Mouse (Mus musculus) MN1 (cell line): Measurements from ENCODE around the gene Ugt1a5.
"Not testable (repeated sequence)": the region's sequence is repeated elsewhere in the genome, so short reads cannot be mapped to it uniquely, and the experiment has no call there.

Experiments
- DNase-seq: peaks from one replicate; pipeline ENCODE4 v3.0.0-alpha.2; 2016; ENCODE audit warnings: low spot score

The Ugt1a5 gene

DNA sequence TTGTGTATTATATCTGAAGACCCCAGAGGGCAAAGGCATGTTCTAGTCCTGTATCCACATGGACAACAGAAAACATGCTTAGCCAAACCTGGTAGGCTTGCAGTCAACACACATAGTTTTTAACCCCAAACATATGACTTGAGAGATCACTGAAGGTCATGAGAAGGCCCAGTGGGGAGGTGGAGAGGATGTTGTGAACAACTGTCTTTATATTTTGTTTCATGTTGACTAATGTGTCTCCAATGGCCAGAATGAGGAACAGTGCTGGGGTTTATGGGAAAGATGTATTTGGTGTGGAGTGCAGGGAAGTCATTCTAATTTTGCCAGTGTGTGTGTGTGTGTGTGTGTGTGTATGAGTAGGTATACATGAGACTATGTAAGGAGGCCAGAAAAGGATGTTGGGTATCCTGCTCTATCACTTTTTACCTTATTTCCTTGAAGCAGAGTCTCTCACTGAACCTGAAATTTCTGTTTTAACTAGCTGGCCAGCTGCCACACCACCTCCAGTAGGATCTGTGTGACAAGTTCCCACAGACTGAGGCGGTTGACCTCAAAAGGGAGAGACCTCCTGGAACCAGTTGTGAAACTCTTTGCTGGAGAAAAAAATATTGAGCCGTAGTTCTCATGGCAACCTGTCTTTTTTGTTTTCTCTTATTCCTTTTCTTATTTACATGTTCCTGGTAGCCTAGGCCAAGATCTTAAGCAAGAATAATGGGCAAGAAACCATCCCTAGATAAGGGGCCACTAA, 58.4 kb downstream of the Ugt1a5 start:
- DNase-seq, result no peak

DNA sequence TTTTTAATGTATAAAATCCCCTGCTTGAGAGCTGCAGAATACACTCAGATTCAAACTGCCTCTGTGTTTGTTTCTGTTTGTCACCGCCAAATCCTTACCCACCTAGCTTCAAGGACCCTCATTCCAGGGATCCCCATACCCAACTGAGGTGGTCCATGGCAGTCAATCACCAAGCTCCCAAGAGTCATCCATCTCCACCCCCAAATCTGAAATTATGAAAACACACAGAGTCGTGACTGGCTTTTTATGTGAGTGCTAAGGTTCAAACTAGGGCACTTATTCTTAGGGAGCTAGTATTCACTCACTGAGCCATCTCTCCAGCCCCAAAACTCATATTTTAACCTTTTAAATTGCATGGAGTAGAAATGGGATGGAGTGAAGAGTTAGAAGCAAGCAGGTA, 59.5 kb downstream of the Ugt1a5 start:
- not testable (repeated sequence) for DNase-seq

DNA sequence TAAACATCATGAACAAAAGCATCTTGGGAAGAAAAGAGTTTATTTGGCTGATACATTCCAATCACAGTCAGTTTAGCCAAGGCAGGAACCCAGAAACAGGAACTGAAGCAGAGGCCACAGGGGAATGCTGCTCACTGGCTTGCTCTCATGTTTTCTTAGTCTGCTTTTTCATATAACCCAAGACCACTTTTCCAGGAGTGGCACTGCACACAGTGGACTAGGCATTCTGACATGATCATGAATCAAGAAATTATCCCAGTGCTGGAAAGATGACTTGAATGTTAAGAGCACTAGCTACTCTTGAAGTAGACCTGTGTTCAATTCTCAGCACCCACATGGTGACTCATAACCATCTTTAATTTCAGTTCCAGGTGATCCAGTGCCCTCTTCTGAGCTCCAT, 59.9 kb downstream of the Ugt1a5 start:
- DNase-seq, result no peak

DNA sequence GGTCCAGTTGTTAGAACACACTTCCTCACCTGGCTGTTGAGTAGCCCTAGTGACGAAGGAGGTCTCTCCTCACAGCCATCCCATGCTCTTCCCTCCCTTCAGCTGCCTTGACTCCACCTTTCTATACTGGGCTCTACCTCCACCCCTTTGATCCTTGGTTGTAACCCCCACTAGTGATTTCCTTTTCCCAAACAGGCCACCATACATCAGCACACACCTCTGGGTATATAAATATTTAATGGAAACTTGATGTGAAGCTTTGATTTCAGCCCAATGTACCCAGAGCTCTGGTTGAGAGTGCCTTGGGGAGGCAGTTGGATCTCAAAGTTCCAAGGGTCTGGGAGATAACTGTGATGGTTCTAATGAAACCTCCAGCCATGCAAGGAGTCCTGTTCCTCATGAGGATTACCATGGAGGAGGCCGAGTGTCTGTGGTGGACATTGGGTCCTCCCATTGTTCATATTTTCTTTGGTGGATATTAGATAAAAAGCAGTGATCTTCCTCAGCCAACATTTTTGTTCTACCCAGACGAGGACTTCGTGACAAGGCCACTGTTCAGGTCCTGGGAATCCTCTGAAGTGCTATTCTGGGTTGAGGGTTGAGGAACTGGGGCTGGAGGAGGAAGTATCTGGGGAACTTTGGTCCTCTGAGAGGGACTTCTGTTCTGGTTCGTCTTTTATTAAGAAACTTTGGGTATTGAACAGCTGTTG, 61.0 kb downstream of the Ugt1a5 start, which contains the start of gene Mroh2a:
Mroh2a (plus strand) TSS at position 317 of the 710 bp plus-strand sequence.
- DNase-seq, result no peak

DNA sequence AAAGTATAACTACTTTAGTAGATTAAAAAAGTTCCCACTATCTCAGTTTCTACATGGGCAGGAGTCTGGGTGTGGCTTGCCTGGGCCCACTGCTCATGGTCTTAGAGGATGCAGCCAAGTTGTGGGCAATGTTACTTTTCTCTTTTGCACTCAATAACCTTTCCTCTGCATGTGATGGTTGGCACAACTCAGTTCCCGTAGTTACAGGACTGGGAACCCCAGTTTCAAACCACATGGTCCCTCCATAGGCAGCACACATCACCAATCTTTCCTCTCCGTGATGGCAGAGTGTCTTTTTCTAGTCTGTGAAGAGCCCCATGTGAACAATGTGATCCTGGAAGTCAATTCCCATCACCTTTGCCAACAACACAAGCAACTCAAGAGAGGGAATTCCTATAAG, 61.7 kb downstream of the Ugt1a5 start:
- no peak for DNase-seq

DNA sequence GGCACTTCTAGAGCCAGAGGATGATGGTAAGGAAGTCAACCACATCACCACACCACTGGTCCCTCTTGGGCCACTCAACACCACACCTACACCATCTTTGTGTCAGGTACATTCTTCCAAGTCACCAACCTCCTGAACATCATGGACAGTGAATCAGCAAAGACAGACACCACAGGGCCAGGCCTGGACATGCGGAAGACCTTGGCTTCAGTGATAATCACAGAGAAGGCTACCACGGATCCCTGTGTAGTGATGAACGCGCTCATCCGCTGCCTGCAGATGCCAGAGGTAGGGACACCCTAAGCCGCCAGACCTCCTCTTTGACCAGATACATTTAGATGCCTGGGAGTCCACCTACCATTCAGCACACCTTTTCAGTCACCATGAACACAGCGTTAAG, 62.3 kb downstream of the Ugt1a5 start:
- DNase-seq, result no peak

DNA sequence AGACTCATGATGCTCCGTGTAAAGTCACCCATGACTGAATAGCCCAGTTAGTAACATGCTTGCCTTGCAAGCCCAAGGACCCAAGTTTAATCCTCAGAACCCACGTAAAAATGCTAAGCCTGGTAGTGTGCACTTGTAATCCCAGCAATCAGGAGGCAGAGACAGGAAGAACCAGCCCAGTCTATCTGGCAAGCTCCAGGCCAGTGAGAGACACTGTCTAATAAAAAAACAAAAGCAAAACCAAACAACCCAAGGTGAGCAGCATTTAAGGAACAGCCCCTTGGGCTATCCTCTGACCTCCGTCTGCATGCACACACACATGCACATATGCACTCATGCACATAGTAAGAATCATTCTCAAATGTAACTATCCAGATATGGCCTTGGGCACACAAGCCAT, 63.8 kb downstream of the Ugt1a5 start:
- no peak for DNase-seq

DNA sequence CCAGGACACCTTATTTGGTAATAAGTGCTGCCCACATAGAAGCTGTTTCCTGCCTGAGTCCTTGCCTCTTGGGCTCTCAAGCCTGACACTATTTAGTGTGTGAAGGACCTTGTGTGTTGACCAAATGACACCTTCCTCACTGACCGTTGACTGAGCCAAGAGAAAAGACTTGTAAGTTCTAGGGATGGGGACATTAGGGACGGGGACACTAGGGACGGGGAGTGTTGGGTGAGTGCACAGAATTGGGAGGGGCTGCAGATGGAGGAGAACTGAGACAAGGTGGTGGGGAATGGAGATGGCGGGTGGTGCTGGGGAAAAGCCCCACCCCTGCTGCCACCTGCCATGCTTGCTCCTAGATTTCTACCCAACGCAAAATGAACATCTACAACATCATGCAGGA, 64.2 kb downstream of the Ugt1a5 start:
- DNase-seq, result no peak

DNA sequence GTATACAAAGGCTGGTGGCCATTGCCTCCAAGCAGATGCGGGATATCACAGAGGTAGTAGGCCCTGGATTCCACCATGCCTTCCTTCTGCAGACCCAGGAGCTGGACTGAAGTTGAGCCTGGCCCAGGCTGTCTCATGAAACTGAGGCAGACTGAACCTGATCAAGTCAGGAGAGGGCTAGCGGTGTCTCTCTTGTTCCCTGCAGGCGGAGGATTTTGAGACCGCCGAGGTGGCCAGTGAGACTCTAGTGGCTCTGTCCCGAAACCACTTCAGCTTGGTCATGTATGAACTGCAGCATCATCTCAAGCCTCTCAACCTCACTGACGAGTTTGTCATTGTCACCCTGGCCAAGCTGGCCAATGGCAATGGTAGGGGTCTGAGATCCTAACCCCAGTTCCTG, 64.6 kb downstream of the Ugt1a5 start:
- no peak for DNase-seq

DNA sequence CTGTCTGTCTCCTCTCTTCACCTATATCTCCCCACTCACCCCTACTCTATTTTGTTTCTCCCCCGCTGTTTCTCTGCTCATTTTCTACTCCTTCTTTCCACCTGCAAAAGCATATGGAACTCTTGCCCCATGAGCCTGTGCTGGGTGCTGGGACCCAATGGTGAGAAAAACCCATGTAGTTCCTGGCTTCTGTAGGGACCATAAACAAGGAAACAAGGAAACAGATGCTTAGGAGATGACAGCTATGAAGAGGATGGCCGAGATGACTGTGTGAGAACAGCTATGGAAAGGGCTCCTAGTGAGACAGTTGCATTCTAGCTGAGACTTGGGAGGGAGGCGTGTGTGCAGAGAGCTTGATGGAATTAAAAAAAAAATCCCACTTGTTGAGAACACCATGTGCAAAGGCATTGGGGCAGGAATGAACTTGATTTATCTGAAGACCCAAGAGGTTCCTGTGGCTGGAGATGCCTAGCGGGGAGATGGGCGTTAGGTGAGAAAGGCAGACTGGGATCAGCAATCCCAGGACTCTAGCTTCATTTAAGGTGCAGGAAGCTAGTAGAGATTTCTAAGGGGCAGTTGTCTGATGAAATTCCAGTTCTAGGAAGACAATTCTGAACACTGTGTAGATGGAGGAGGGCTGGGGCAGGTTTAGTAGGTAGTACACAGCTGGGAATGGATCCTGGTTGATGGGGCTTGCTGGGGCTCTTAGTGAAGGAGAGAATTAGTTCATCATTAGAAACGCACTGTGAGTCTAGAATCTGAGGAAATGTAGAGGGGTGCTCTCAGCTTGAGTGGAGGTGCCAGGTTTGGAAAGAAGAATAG, 65.4 kb downstream of the Ugt1a5 start:
- no peak for DNase-seq

DNA sequence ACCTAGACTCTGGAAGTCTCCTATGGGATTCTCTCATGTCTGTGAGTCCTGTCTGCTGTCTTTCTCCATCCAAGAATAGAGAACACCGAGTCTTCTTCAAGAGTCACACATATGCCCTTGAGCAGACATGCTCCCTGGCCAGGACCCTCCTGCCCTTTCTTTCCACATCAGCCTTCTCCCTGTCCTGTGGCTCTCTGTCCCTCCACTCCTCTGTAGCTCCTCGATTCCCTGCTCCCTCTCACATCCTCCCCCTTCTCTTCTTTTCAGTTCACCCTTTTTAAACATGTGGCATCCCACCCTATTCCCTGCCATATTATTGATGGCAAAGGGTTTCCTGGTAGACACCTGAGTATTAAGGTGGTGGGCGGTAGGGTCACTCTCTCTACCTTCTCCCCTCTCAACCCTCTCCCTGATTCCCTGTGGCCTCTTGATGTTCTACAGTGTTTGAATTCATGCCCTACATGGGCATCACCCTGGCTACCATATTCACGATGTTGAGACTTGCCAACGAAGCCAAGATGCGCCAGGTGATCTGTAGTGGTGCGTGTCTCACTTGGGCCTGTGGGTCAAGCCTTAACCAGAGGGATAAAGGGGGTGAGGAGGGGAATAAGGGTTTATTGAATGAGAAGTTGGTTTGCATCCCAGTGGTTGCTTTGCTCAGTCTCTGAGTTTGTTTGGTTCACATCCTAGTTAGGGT, 66.1 kb downstream of the Ugt1a5 start:
- no peak for DNase-seq

DNA sequence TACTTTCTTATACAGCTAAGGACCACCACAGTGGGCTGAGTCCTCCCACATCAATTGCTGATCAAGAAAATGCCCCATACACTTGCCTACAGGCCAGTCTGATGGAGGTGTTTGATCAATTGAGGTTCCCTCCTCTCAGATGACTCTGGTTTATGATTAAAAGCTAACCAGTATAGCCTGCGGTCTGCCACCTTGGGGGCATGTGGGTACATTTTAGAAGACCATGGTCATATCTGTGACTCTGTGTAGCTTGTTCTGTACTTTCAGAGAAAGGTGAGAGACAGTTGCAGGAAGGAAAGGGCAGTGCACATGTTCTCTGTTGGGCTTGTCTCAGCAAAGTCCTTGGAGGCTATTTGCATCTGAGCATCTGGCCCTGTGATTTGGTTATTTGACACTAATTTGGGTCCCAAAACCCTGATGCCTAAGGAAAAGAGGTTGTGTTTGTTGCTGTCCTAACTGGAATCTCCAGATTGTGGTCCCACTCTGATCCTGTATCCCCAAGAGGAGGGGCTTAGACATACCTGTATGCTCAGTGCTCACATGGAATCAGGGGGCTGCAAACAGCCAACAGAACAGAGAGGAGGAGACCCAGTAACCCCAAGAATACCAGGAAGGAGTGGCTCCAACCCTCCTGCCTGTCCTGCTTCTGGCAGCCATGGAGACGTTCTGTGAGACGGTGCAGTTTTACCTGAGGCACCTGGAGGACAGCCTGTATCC, 67.0 kb downstream of the Ugt1a5 start:
- no peak for DNase-seq

DNA sequence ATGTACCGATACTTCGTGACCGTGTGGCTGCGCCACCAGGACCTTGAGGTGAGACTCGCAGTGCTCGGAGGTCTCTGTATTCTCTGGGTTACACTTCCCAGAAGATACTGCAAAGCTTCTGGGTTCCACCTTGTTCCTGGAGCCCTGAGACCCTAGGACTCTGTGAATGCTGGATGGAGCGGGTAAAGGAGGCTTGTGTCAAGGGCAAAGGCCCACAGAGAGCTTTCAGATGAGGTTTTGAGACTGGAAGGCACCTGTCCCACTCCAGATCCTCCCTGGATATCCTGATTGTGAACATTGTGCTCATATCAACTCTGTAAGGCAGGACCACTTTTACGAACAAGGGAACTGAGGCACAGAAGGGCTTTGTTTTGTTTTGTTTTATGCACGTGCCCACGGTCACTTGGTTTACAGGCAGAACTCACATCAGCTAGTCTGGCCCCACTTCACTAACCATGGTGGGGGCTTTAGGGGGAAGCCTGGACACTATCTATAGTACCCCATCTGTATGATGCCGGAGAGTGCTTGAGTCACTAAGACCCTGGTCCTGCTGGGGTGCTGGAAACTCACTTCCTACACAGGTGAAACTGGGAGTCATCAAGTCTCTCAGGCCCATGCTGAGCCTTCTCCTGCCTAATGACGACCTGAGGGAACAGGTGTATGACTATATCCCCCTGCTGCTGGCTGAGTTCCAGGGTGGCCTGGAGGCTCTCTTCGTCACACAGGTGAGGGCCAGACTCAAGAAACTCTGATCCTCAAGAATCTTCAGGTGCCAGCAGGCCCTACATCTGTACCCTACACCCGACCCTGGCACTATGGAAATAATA, 67.8 kb downstream of the Ugt1a5 start:
- DNase-seq, result no peak

DNA sequence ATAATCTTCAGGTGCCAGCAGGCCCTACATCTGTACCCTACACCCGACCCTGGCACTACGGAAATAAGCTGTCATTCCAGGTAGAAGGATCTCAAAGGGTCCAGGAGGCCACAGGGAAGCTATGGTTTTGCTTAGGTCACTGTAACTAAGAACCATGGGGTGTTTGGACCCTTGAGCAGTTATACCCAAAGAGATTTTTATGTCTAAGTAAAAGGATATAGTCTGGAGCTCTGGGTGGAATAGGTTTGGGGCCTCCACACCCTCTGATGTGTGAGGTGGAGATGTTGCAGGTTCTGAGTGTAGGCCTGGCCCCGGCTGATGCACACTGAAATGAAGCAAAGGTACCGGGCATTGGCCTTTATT, 68.4 kb downstream of the Ugt1a5 start:
- DNase-seq, result no peak

DNA sequence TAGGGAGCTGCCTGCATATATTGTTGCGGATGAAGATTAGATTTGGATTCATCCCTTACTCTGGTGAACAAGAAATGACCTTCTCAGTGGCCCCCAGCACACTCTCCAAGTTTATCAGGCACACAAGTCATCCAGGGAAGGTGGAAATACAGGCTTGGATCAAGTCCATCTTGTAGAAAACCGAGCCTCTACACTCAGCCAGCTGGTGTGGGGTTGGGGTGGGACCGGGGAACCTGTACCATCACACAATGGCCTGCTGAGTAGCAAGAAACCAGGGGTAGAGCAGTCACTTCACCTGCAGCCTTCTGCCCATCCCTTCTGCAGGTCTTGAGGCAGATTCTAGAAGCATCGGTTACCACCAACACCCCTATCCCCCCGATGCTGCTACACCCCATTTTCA, 68.8 kb downstream of the Ugt1a5 start:
- no peak for DNase-seq

DNA sequence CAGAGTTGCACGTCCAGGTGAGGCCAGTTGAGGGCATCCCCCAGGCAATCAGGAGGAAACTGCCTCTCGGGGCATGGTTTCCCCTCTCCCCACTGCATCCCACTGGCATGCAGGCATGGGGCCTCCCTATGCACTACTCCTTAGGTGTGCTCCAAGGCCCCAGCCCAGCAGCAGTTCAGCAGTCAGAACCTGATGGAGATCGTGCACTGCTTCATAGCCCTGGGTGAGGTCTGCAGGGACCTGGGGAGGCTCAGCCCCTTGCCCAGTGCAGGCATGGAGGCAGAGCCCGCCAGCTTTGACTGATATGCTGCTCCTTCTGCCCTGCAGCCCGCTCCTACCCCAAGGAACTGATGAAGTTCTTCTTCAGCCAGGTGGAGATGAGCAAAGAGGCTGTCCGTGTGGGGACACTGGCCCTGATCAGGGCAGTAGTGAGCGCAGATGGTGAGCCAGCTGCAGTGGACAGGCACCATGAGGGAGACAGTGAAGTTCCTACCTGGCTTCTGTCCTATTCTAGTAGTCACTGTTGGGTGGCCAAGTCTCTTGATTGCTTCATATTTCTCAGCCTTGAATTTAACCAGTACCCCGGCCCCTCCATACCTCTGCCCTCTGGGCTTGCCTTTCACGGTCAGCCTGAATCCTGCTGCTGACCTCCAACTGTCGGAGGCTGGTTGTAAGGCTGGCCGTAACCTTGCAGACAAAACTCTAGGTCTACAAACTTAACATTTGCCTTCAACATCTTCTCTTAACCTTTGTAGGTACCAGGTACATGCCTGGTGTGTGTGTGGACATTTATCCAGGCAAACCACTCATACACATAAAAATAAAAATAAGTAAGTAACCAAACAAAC, 69.5 kb downstream of the Ugt1a5 start:
- DNase-seq, result no peak

DNA sequence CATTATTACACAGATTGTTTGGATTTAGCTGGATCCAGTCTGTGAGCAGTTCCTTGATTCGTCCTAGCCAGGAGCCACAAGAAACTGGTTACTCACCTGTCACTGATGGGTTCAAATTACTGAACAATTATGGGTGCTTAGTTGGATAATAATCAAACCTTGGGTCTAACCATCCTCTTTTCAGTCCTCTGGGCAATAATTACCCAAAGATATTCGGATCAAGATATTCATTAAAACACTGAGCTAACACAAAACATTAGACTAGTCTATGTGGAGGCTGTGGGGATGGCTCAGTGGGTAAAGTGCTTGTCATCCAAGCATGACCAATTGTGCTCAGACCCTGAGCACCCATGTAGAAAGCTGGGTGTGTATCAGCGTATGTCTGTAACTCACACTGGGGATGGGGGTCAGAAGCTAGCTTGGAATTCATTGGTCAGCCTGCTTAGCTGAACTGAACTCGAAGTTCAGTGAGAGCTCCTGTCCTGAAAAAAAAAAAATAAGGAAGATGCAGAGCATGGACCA, 70.1 kb downstream of the Ugt1a5 start:
- no peak for DNase-seq

DNA sequence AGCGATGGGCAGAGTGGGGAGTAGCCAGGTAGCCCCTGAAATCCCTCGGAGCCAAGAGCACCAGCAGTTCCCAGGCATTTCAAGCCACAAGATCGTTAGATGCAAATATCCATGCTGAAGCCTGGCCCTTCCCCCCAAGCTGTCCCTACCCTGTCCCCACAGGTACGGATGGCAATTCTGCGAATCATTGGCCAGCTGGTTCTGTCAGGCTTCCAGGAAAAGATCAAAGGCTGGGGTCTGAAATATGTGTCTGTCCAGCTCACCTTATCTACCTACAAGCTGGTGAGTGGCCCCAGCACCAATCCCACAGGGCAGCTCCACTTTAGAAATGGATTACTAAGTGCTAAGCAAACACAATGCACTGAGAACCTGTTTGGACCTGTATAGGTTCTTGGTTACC, 71.5 kb downstream of the Ugt1a5 start:
- DNase-seq, result no peak

DNA sequence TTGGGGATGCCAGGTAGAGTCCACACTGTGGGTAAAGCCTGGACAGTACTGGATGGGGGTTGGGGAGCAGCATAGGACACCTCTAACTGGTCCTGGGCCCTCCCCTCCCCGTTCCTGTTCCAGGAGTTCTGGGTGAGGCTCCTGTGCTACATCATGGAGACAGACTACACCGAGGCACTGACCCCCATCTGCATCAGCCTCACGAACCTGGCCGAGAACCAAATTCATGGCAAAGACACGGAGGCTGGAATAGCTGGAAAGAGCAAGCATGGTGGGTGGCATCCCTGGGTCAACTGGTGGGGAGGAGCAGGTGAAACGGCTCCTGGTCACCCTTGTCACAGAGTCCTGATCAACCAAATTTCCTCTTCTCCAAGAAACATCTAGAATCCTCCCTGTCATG, 73.0 kb downstream of the Ugt1a5 start:
- no peak for DNase-seq

DNA sequence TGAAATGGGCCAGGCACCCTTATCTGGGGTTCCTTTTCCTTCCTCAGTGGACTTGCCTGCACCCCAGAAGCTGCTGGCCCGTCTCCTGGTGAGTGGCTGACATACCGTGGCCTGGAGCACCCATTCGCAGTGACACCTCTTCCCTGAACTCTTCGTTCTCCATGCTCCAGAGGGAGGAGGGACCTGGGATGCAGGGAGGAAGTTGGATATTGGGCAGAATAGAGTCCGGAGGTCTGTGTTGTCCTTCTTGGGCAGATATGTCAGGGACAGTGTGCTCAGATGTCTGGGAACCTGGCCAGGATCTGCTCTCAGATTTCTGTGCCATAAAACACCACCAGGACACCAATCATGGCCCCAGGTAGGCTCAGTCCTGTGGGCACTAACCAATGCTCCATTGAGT, 74.3 kb downstream of the Ugt1a5 start:
- DNase-seq, result no peak
